Mouse (Mus musculus): ENCODE measurements around the gene Dapk2.

DNA sequence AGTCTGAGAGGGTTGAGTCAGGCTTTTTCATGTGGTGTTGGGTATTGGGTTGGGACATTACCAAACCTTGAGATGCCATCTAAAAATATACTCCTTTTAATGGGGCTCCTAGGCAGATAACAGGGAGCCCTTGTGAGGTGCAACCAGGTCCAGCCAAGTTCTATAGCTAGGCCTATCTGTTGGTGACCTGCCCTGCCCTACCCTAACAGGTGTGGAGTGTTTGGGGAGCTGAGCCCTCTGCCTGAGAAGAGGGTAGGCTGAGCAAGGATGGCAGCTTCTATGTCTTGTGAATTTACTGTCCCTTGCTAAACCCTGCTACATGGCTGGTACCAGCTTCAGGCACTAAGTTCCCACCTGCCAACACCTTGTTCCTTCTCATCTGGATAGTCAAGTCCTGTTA, 57.5 kb downstream of the Dapk2 start:
- TF ChIP-seq CTCF (IDR thresholded peaks at IDR 0.05; ENCODE audit: insufficient read depth, low read depth, low read length) (no peak), POLR2A (IDR thresholded peaks at IDR 0.05; ENCODE audit: insufficient read depth, low read depth, low read length) (no peak)

All from olfactory bulb, adult 2 months (tissue).